Mouse (Mus musculus) CH12.LX (cell line): Measurements from ENCODE around the gene Cyp4f16.
A peak's percentile ranks its signal among the peaks of the same experiment; 100 is the strongest.

ENCODE experiments used
- CHD2 ChIP-seq: IDR thresholded peaks from 2 replicates; pipeline ENCODE4 v1.6.1; 2011; ENCODE audit warnings: low read length, improper control_type of control experiment
- CTCF ChIP-seq, 2 experiments: IDR thresholded peaks in 1 of 2; conservative IDR thresholded peaks in 1 of 2; 2 replicates each; pipeline ENCODE4 v1.5.1; 2011 to 2012; ENCODE audit warnings: low read depth in 2 of 2, low read length in 2 of 2, improper control_type of control experiment in 1 of 2, inconsistent platforms in 1 of 2, mild to moderate bottlenecking in 1 of 2, moderate library complexity in 1 of 2
- ELF1 ChIP-seq: IDR thresholded peaks from 2 replicates; pipeline ENCODE4 v1.6.1; 2014; ENCODE audit warnings: low read depth, mild to moderate bottlenecking, inconsistent platforms, low read length, improper control_type of control experiment
- EP300 ChIP-seq: IDR thresholded peaks from 2 replicates; pipeline ENCODE4 v1.6.1; 2011; ENCODE audit warnings: low read length, improper control_type of control experiment
- ETS1 ChIP-seq: conservative IDR thresholded peaks from 2 replicates; pipeline ENCODE4 v1.6.1; 2012; ENCODE audit warnings: low read depth, mild to moderate bottlenecking, inconsistent platforms, low read length, improper control_type of control experiment, moderate library complexity
- HCFC1 ChIP-seq: IDR thresholded peaks from 2 replicates; pipeline ENCODE4 v1.6.1; 2012; ENCODE audit warnings: low read depth, mild to moderate bottlenecking, inconsistent platforms, low read length, improper control_type of control experiment
- JUND ChIP-seq: conservative IDR thresholded peaks from 2 replicates; pipeline ENCODE4 v1.6.1; 2011; ENCODE audit warnings: low read depth, low read length, improper control_type of control experiment
- KAT2A ChIP-seq: IDR thresholded peaks from 2 replicates; pipeline ENCODE4 v1.6.1; 2012; ENCODE audit warnings: low read length, improper control_type of control experiment, inconsistent platforms; ENCODE audit not compliant: insufficient replicate concordance
- POLR2A ChIP-seq: IDR thresholded peaks from 2 replicates; pipeline ENCODE4 v1.6.1; 2011; ENCODE audit warnings: low read depth, mild to moderate bottlenecking, improper control_type of control experiment, low read length
- RCOR1 ChIP-seq: conservative IDR thresholded peaks from 2 replicates; pipeline ENCODE4 v1.6.1; 2012; ENCODE audit warnings: low read depth, mild to moderate bottlenecking, inconsistent platforms, low read length, improper control_type of control experiment
- ZC3H11A ChIP-seq: IDR thresholded peaks from 2 replicates; pipeline ENCODE4 v1.6.1; 2012; ENCODE audit warnings: low read depth, mild to moderate bottlenecking, inconsistent platforms, low read length, improper control_type of control experiment

GRCm38 (mm10) chr17:32528408-32529337 lies 7.7 kb upstream of the Cyp4f16 start:
- peak; percentile 15; the same call in 1 of the 2 replicates for TF ChIP-seq ZC3H11A
- TF ChIP-seq ELF1: peak; percentile 93
- TF ChIP-seq POLR2A: peak; percentile 87
- no peak for TF ChIP-seq RCOR1
- TF ChIP-seq JUND: no peak
- no peak; the same call in 1 of the 2 replicates for TF ChIP-seq EP300
- TF ChIP-seq HCFC1: peak; percentile 25
- no peak for TF ChIP-seq CHD2
- TF ChIP-seq CTCF (conservative IDR thresholded peaks at IDR 0.05 in 1 of 2, IDR thresholded peaks at IDR 0.05 in 1 of 2; ENCODE audit: low read depth in 2 of 2, low read length in 2 of 2): peak; percentile 57 to 95
- no peak for TF ChIP-seq KAT2A
- TF ChIP-seq ETS1: no peak; the same call in 1 of the 2 replicates
